Mouse (Mus musculus) midbrain, postnatal 0 days (tissue): ENCODE measurements around the gene Syt6. TPM values are rescaled to one million over a fixed set of nuclear protein-coding genes. Genes with fewer than 3 reads are reported as not detected.

ENCODE experiments used
- ATAC-seq: fragments of 200-750 bp; cut with Nextera tagmentation; 2 replicates; pipeline ENCODE4 v1.8.0; 2017; ENCODE audit warnings: moderate number of reproducible peaks, mild to moderate bottlenecking, moderate TSS enrichment, moderate library complexity; ENCODE audit not compliant: low FRiP score
- DNase-seq: peaks from one replicate; pipeline ENCODE4 v3.0.0-alpha.2; 2015; ENCODE audit warnings: low spot score
- H3K27ac ChIP-seq: fragments of 300-500 bp; sonication (generic); 2 replicates; pipeline ENCODE4 v1.5.1; 2014; ENCODE audit warnings: low read depth, mild to moderate bottlenecking, low read length, mixed read lengths
- H3K27me3 ChIP-seq: fragments of 300-500 bp; sonication (generic); 2 replicates; pipeline ENCODE4 v1.6.1; 2014; ENCODE audit warnings: low read length, control low read depth, mixed read lengths; ENCODE audit not compliant: insufficient read depth
- H3K36me3 ChIP-seq: fragments of 300-500 bp; sonication (generic); 2 replicates; pipeline ENCODE4 v1.6.1; 2014; ENCODE audit warnings: low read length, control low read depth, mixed read lengths; ENCODE audit not compliant: insufficient read depth
- H3K4me1 ChIP-seq: fragments of 300-500 bp; sonication (generic); 2 replicates; pipeline ENCODE4 v1.6.1; 2014; ENCODE audit warnings: mild to moderate bottlenecking, control low read depth, antibody characterized with exemption, low read length, mixed read lengths; ENCODE audit not compliant: insufficient read depth
- H3K4me2 ChIP-seq: fragments of 300-500 bp; sonication (generic); 2 replicates; pipeline ENCODE4 v1.6.1; 2014; ENCODE audit warnings: low read depth, mild to moderate bottlenecking, low read length, mixed read lengths; ENCODE audit not compliant: poor library complexity, severe bottlenecking
- H3K4me3 ChIP-seq: fragments of 300-500 bp; sonication (generic); 2 replicates; pipeline ENCODE4 v1.5.1; 2014; ENCODE audit warnings: low read depth, mild to moderate bottlenecking, low read length, moderate library complexity
- H3K9ac ChIP-seq: fragments of 300-500 bp; sonication (generic); replicated peaks from 2 replicates; pipeline ENCODE4 v1.6.1; 2014; ENCODE audit warnings: mild to moderate bottlenecking, low read length, moderate library complexity, mixed read lengths; ENCODE audit not compliant: poor library complexity, severe bottlenecking
- H3K9me3 ChIP-seq: fragments of 300-500 bp; sonication (generic); 2 replicates; pipeline ENCODE4 v1.6.1; 2016; ENCODE audit warnings: low read length, control low read depth
- CTCF ChIP-seq: IDR thresholded peaks from 2 replicates; pipeline ENCODE4 v1.5.1; 2016; ENCODE audit warnings: antibody characterized with exemption, mild to moderate bottlenecking
- WGBS: fragments of 180-500 bp; shearing (Covaris S2); extraction: QIAGEN DNeasy Blood & Tissue Kit; methylation state at CpG from one replicate; pipeline ENCODE4 v1.1.7; 2014; 5-methylcytosine and 5-hydroxymethylcytosine counted together
- polyA plus RNA-seq: library from polyadenylated mRNA; unstranded; fragments of >200 nt; fragmentation: Nextera tagmentation; extraction: Ambion mirVana; gene quantifications from 2 replicates; pipeline ENCODE4 v1.2.1, GENCODE M21; 2015
- total RNA-seq: library from RNA; depleted of rRNA; stranded (reverse); fragments of >200 nt; gene quantifications from 2 replicates; pipeline ENCODE4 v1.2.3, GENCODE M21; 2014

Gene Syt6
- total and polyA plus RNA-seq, 2 experiments from 2014 or later, result 10.0 to 30.7 TPM

GRCm38 (mm10) chr3:103616981-103617380 is 42.0 kb downstream of the Syt6 start:
- Histone ChIP-seq H3K27ac (no peak overlapping the region), H3K4me3 (no peak overlapping the region), H3K4me2 (no peak overlapping the region), H3K27me3 (no peaks in the 10 kb centered on the region), H3K4me1 (no peaks in the 10 kb centered on the region), H3K9me3 (no peaks in the 10 kb centered on the region), H3K9ac (no peak overlapping the region), H3K36me3 (no peaks in the 10 kb centered on the region)
- no peak for DNase-seq
- WGBS, result 40% methylated on average over 6 of the region's 6 CpGs
- TF ChIP-seq CTCF, result peak; percentile 27
- ATAC-seq, result no peak

DNA sequence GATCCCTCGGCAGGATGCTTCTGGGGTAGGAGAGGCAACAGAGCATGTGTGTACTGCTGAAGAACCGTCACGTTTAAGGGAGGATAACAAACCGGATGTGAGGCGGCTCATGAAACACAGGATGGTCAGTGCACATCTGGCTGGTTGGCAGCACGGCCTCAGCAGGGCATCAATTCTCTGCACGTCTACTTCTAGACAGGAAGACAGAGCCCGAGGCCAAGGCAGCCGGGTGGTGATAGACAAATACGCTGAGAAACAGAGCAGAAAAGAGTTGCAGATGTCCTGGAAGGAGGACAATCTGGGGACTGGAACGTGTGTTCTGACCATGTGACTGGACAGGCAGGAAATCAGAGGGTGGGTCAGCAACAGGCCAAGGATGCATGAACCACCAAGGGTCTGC is 45.1 kb downstream of the Syt6 start:
- DNase-seq (no peak), ATAC-seq (no peak)
- no peaks in the 10 kb centered on the region for H3K36me3 ChIP-seq
- H3K4me1 ChIP-seq, result no peaks in the 10 kb centered on the region
- no peak overlapping the region for H3K27ac ChIP-seq
- 78% methylated on average over 11 of the region's 11 CpGs for WGBS
- no peaks in the 10 kb centered on the region for H3K27me3 ChIP-seq
- no peak overlapping the region for H3K9ac ChIP-seq
- no peak overlapping the region for H3K4me2 ChIP-seq
- TF ChIP-seq CTCF, result no peak
- no peaks in the 10 kb centered on the region for H3K9me3 ChIP-seq
- H3K4me3 ChIP-seq, result no peak overlapping the region

- Histone ChIP-seq H3K27me3 (no peaks in the 10 kb centered on the region), H3K4me3 (no peak overlapping the region), H3K4me1 (no peaks in the 10 kb centered on the region), H3K9me3 (no peaks in the 10 kb centered on the region), H3K36me3 (no peaks in the 10 kb centered on the region), H3K4me2 (no peak overlapping the region), H3K27ac (no peak overlapping the region), H3K9ac (no peak overlapping the region)
- TF ChIP-seq CTCF, result no peak
- ATAC-seq (no peak), DNase-seq (peak; percentile 49)
- WGBS, result 81% methylated on average over 10 of the region's 10 CpGs
Observed at GRCm38 (mm10) chr3:103623893-103624470, 49.0 kb downstream of the Syt6 start.

DNA sequence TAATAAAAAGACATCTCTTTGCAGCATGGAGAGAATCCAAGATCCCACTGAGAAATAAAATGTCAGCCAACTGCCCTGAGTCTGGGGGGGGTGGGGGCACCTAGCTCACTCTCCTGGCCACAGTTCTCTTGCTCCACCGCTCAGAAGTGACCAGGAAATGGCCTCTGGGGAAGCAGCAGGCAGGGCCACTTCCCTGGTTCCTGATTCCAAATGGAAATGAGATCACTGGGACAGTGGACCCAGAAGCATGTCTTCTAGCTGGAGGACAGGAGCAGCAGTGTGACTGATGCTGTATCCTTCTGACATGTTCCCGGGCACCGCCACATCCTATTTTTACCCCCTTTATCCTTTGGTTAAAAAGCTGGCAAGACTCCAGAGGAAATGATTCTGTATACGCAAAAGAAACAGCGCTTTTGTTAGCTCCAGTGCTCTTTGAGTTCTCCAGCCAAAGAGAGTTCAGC is 49.6 kb downstream of the Syt6 start:
- ATAC-seq (no peak), DNase-seq (peak; percentile 53)
- Histone ChIP-seq H3K4me2 (no peak overlapping the region), H3K36me3 (no peaks in the 10 kb centered on the region), H3K9me3 (no peaks in the 10 kb centered on the region), H3K4me3 (no peak overlapping the region), H3K27me3 (no peaks in the 10 kb centered on the region), H3K27ac (no peak overlapping the region), H3K4me1 (no peaks in the 10 kb centered on the region), H3K9ac (no peak overlapping the region)
- TF ChIP-seq CTCF, result no peak
- 52% methylated on average over 5 of the region's 5 CpGs for WGBS

GRCm38 (mm10) chr3:103625169-103625568 is 50.1 kb downstream of the Syt6 start:
- no peaks in the 10 kb centered on the region for H3K36me3 ChIP-seq
- 88% methylated on average over 13 of the region's 13 CpGs for WGBS
- no peaks in the 10 kb centered on the region for H3K27me3 ChIP-seq
- H3K9me3 ChIP-seq, result no peaks in the 10 kb centered on the region
- no peak for ATAC-seq
- H3K4me1 ChIP-seq, result no peaks in the 10 kb centered on the region
- no peak overlapping the region for H3K4me2 ChIP-seq
- TF ChIP-seq CTCF, result no peak
- no peak overlapping the region for H3K27ac ChIP-seq
- no peak overlapping the region for H3K4me3 ChIP-seq
- H3K9ac ChIP-seq, result no peak overlapping the region
- no peak for DNase-seq

- Histone ChIP-seq H3K9ac (no peak overlapping the region), H3K4me1 (no peaks in the 10 kb centered on the region), H3K27me3 (no peaks in the 10 kb centered on the region), H3K4me2 (no peak overlapping the region), H3K4me3 (no peak overlapping the region), H3K27ac (no peak overlapping the region), H3K9me3 (no peaks in the 10 kb centered on the region), H3K36me3 (no peaks in the 10 kb centered on the region)
- no peak for DNase-seq
- WGBS, result 92% methylated on average over 4 of the region's 4 CpGs
- no peak for ATAC-seq
- TF ChIP-seq CTCF, result no peak; the same call in 1 of the 2 replicates
Observed at GRCm38 (mm10) chr3:103626481-103626880, 51.5 kb downstream of the Syt6 start.
